ENCODE assay signal across 8 mouse cellular contexts in the genomic region with DNA sequence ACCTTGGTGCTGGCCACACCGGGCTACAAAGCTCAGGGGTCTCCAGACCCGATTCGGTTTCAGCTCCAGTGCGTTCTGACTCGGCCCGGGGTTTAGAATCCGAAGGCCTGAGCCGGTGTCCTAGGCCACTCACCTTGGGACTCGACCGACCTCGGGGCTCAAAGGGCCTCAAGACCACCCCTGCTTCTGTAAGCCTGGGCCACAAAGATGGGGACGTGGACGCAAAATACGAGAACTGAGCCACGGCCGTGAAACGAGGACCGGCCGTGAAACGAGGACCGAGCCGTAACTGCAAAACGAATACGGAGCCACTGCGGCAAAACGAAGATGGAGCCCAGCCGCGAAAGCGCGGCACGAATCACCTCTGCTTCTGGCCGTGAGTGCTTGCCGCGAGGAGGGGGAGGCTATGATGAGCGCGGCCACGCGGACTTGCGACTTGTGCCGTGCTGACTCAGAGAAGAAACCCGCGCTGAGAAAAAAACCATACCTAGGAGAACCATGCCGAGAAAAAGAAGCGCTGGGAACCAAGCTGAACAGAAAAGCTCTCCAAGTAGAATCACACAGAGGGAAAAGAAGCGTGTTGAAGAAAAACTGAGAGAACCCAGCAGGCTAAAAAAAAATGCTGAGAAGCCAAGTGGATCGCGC.
DNase-seq lines count a peak whose midpoint lies in the region; ATAC-seq lines count a peak whose summit lies in the region.

No protein-coding gene starts in this region.

- 46% methylated on average over 47 of the region's 47 CpGs for WGBS in embryonic facial prominence, embryonic 11.5 days

- H3K27ac ChIP-seq in embryonic facial prominence, embryonic 11.5 days (replicated peaks; ENCODE audit: low read depth, low read length), result peak overlapping the region; percentile 52

- H3K4me3 ChIP-seq in embryonic facial prominence, embryonic 11.5 days (ENCODE audit: low read depth, low read length), result peak overlapping the region; percentile 58

- no peak for ATAC-seq in embryonic facial prominence, embryonic 11.5 days (replicated peaks; ENCODE audit: insufficient number of reproducible peaks, low FRiP score, low TSS enrichment, low read depth)

- no peaks in the 10 kb centered on the region for H3K27me3 ChIP-seq in embryonic facial prominence, embryonic 11.5 days (ENCODE audit: control insufficient read depth, insufficient read depth, low read length)

- DNase-seq in CD4-positive helper T cell, adult 2 months (ENCODE audit: low read depth, low spot score), result peak; percentile 62
- peak; percentile 75 for DNase-seq in ZHBTc4 (ENCODE audit: low read depth, low spot score)
- DNase-seq in embryonic facial prominence, embryonic 11.5 days (ENCODE audit: low spot score), result peak; percentile 53
- peak; percentile 39 to 49 for DNase-seq in heart, postnatal 14 days
- DNase-seq in layer of hippocampus, postnatal 10 days (ENCODE audit: low spot score in 2 of 2), result peak; percentile 30 to 36
- DNase-seq in lung, postnatal 4 days, result peak; percentile 45 to 54
- peak; percentile 42 for DNase-seq in right cerebral cortex, postnatal 25 days
- no peak for DNase-seq in frontal cortex, postnatal 14 days (ENCODE audit: low spot score in 2 of 2)

- peak overlapping the region; percentile 48 for H3K4me2 ChIP-seq in embryonic facial prominence, embryonic 11.5 days (ENCODE audit: low read depth, low read length)

- intact Hi-C loops in heart, postnatal 14 days (cut with DNase I), result loop anchor here (5.0 kb wide), 1 partner anchor 143 kb away; no protein-coding TSS in a partner anchor

- H3K9ac ChIP-seq in embryonic facial prominence, embryonic 11.5 days (replicated peaks; ENCODE audit: low read length), result peak overlapping the region; percentile 69

- no peaks in the 10 kb centered on the region; the same call in 1 of the 2 replicates for H3K4me1 ChIP-seq in embryonic facial prominence, embryonic 11.5 days (ENCODE audit: control insufficient read depth, insufficient read depth, low read length)

- H3K9me3 ChIP-seq in embryonic facial prominence, embryonic 11.5 days (replicated peaks; ENCODE audit: control insufficient read depth, low read length), result no peaks in the 10 kb centered on the region

- H3K36me3 ChIP-seq in embryonic facial prominence, embryonic 11.5 days (replicated peaks; ENCODE audit: control insufficient read depth, insufficient read depth, low read depth, low read length), result no peaks in the 10 kb centered on the region

Comparison
In these comparisons a context has a peak if more than half of its experiments do, and no peak if none do; other contexts are left out.
1. DNase-seq: peak in CD4-positive helper T cell, adult 2 months (single experiment), ZHBTc4 (single experiment), embryonic facial prominence, embryonic 11.5 days (single experiment), heart, postnatal 14 days (2 of 2), layer of hippocampus, postnatal 10 days (2 of 2), lung, postnatal 4 days (2 of 2) and right cerebral cortex, postnatal 25 days (single experiment); none in frontal cortex, postnatal 14 days (0 of 2).